Mouse (Mus musculus) midbrain, embryonic 10.5 days (tissue): Measurements from ENCODE around the gene Ugt2a2. TPM values are rescaled to one million over a fixed set of nuclear protein-coding genes. Genes with fewer than 3 reads are reported as not detected.
A peak's percentile ranks its signal among the peaks of the same experiment; 100 is the strongest.
"Not testable (repeated sequence)": the region's sequence is repeated elsewhere in the genome, so short reads cannot be mapped to it uniquely, and the experiment has no call there.

ENCODE experiments used
- DNase-seq: peaks from one replicate; pipeline ENCODE4 v3.0.0-alpha.2; 2017; ENCODE audit warnings: low spot score
- H3K27ac ChIP-seq: fragments of 300-500 bp; sonication (generic); replicated peaks from 2 replicates; pipeline ENCODE4 v1.5.1; 2016; ENCODE audit warnings: mild to moderate bottlenecking
- H3K27me3 ChIP-seq: fragments of 300-500 bp; sonication (generic); 2 replicates; pipeline ENCODE4 v1.6.1; 2016; ENCODE audit warnings: low read depth, mild to moderate bottlenecking; ENCODE audit not compliant: poor library complexity, severe bottlenecking
- H3K36me3 ChIP-seq: fragments of 300-500 bp; sonication (generic); 2 replicates; pipeline ENCODE4 v1.6.1; 2016; ENCODE audit warnings: mild to moderate bottlenecking, moderate library complexity
- H3K4me1 ChIP-seq: fragments of 300-500 bp; sonication (generic); 2 replicates; pipeline ENCODE4 v1.6.1; 2016
- H3K4me3 ChIP-seq: fragments of 300-500 bp; sonication (generic); 2 replicates; pipeline ENCODE4 v1.5.1; 2016; ENCODE audit warnings: mild to moderate bottlenecking, moderate library complexity
- H3K9me3 ChIP-seq: fragments of 300-500 bp; sonication (generic); replicated peaks from 2 replicates; pipeline ENCODE4 v1.6.1; 2016; ENCODE audit warnings: mild to moderate bottlenecking
- WGBS: fragments of 180-500 bp; shearing (Covaris S2); methylation state at CpG from one replicate; pipeline ENCODE4 v1.1.7; 2016; 5-methylcytosine and 5-hydroxymethylcytosine counted together
- polyA plus RNA-seq: library from polyadenylated mRNA; unstranded; fragments of >200 nt; fragmentation: Nextera tagmentation; extraction: Ambion mirVana; gene quantifications from 2 replicates; pipeline ENCODE4 v1.2.1, GENCODE M21; 2016

The Ugt2a2 gene
- polyA plus RNA-seq, 1 experiment from 2014 or later: not detected

DNA sequence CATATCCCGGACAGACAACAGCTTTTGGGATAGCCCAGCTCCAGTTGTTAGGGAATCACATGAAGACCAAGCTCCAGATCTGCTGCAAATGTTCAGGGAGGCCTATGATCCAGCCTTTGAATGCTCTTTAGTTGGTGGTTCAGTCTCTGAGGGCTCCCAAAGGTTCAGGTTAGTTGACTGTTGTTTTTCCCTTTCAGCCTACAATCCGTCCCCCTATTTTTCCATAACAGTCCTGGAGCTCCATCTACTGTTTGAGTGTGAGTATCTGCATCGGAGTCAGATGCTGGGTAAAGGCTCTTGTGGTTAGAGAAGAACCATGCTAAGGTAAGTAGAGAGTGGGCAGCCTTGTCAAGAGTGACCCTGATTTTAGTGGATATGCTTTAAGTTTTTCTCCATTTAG is 45.8 kb downstream of the Ugt2a2 start:
- WGBS: 34% methylated on average over 3 of the region's 3 CpGs
- H3K27ac ChIP-seq: no peak overlapping the region
- H3K4me1 ChIP-seq: no peaks in the 10 kb centered on the region

DNA sequence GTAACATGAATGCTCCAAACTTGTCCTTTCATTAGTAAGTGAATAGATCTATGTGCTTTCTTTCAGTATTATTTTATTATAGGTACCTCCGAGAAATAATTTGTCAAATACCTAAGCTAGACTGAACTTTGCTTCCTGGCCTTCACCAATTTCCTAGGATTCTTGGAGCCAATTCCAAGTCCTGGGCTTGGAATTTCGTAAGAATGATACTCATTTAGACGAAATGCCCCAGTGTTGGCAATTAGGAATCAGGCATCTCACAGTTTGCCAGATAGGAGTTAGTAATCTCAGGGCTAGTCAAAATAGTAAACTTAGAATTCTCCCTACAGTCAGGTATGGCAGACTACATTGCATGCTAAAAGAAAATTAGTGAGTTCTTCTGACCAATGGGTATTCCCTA is 56.4 kb downstream of the Ugt2a2 start:
- Histone ChIP-seq H3K36me3 (no peaks in the 10 kb centered on the region), H3K27me3 (no peaks in the 10 kb centered on the region), H3K27ac (no peak overlapping the region), H3K4me1 (no peaks in the 10 kb centered on the region), H3K4me3 (no peak overlapping the region), H3K9me3 (no peaks in the 10 kb centered on the region)
- DNase-seq: no peak
- WGBS: 86% methylated on average over 3 of the region's 3 CpGs

More for the DNA sequence above, 45.8 kb downstream of the Ugt2a2 start:
- Histone ChIP-seq H3K4me3 (no peak overlapping the region), H3K36me3 (no peaks in the 10 kb centered on the region), H3K27me3 (no peaks in the 10 kb centered on the region), H3K9me3 (no peaks in the 10 kb centered on the region)
- DNase-seq: peak; percentile 12

DNA sequence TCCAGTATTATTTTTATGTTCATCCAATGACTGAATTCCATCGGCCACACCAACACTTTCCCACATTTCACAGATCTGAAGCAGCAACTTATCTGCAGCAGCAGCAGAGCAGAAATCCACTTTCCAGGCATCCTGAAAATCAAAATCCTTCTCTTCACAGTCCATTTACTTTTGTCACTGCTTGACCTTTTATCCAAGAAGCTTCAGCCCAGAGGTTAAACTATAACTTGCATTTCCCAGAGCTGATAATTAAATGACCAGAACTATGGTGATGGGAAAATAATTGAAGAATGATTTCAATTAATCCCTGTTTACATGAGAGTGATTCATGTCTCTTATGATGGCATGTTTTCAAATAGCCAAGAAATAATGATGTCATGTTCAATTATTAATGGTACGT is 58.0 kb downstream of the Ugt2a2 start, which contains the start of gene Ugt2b38:
Ugt2b38 (minus strand) TSS at position 163 of the 400 bp plus-strand sequence.
- not testable (repeated sequence) for H3K9me3 ChIP-seq, H3K4me3 ChIP-seq, H3K27me3 ChIP-seq, H3K4me1 ChIP-seq, H3K27ac ChIP-seq, DNase-seq, H3K36me3 ChIP-seq
- WGBS: 98% methylated on average over 2 of the region's 2 CpGs

Other genes with a start within 250 kb of the Ugt2a2 start
- gene Ugt2b37, start 227.5 kb downstream of the Ugt2a2 start, polyA plus RNA-seq: not detected in 2 replicates
- not detected in 2 replicates for gene Ugt2a3, start 145.1 kb downstream of the Ugt2a2 start, polyA plus RNA-seq
- not detected in 2 replicates for gene Ugt2b38, start 58.1 kb downstream of the Ugt2a2 start, polyA plus RNA-seq
- not detected in 2 replicates for gene Gm43638, start 4.5 kb upstream of the Ugt2a2 start, polyA plus RNA-seq
- gene Ugt2a1, start 8.6 kb upstream of the Ugt2a2 start, polyA plus RNA-seq: not detected in 2 replicates
- gene Sult1b1, start 55.9 kb upstream of the Ugt2a2 start, polyA plus RNA-seq: not detected in 2 replicates
- gene Sult1d1, start 86.8 kb upstream of the Ugt2a2 start, polyA plus RNA-seq: not detected in 2 replicates
- 0.12 TPM in 1 of 2 replicates, not detected in the other for gene Sult1e1, start 109.3 kb upstream of the Ugt2a2 start, polyA plus RNA-seq
- gene Csn1s1, start 183.9 kb upstream of the Ugt2a2 start, polyA plus RNA-seq: not detected in 2 replicates
- not detected in 2 replicates for gene Csn2, start 217.4 kb upstream of the Ugt2a2 start, polyA plus RNA-seq